Mouse (Mus musculus): Measurements from ENCODE around the gene Rcor3. TPM values are rescaled to one million over a fixed set of nuclear protein-coding genes. Genes with fewer than 3 reads are reported as not detected.

Rcor3 gene
- total RNA-seq, 2 experiments from 2014 or later, result 51.1 to 55.7 TPM

DNA sequence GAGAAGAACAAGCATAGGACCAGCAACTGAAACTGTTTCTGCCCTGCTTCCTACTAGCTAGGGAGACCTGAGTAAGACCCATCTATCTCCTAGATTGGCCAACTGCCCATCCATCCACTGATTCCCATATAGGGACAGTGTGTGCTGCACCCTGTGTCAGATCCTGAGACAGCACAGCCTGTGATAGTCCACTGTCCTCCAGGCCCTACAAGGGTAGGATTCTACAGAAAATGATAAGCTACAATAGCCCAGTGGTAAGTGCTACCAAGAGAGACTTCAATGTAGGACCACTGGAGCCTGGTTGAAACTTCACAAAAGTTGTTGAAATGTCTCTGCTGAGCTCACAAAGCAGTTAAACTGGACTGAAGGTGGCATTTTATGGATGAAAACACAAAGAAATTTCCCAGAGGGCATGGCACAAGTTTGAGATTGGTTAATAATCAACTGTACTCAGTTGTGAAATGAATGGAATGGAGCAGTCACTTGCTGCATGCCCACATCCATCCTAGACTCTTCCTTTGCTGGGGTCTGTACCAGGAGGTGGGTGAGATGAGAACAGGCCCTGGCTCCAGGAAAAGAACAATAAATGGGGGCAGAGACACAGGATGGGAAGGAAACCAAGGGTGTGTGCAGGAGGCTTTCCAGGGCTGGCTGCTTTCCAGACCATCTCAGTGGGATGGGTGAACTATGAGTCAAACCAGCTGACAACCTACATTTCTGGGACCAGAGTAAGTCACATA, 60.9 kb downstream of the Rcor3 start:
- peak in 1 of 2 experiments; percentile 47 for DNase-seq (ENCODE audit: low spot score in 2 of 2)
- no peak for TF ChIP-seq CTCF (conservative IDR thresholded peaks at IDR 0.05)
- Histone ChIP-seq H3K27ac (peak overlapping the region; percentile 18; the same call in 1 of the 2 replicates), H3K4me3 (no peak overlapping the region)

DNA sequence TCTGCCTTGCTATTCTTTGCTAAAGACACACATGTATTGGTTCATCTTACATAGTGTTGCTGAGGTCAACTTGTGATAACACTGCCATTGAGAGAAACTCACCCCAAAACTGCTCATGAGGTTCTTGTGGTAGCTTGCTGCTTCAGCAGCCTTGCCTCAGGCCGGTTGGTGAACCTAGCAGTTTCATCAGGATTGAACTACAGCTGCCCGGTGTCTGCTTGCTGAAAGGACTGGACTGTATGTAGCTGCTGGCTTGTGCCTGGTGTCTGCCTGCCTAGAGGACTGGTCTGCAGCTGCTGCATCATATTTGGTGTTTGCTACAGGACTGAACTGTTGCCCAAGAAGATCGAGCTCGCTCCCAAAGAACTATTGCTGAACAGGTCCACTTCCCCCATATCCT, 61.8 kb downstream of the Rcor3 start:
- no peak for TF ChIP-seq CTCF (conservative IDR thresholded peaks at IDR 0.05)
- H3K27ac ChIP-seq, result no peak overlapping the region
- DNase-seq (ENCODE audit: low spot score in 2 of 2), result no peak
- H3K4me3 ChIP-seq, result no peak overlapping the region

DNA sequence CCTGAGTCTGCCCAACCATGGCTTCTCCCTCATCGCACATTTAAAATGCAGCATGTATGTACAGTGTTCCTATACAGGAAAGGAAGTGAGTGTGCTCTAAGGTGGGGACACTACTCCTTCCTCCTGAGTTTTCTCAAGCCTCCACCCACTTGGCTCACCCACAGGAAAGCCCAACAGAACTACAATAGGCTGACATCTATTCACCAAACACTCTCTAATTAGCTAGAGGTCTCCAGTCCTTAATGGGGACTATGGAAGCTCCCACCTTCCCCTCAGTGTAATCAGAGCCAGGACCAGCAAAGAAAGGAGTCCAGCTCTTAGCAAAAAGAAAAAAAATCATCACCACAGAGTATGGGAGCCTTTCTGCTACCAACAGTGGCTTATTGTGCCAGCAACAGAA, 63.0 kb downstream of the Rcor3 start:
- DNase-seq (ENCODE audit: low spot score in 2 of 2), result no peak
- no peak for TF ChIP-seq CTCF (conservative IDR thresholded peaks at IDR 0.05)
- Histone ChIP-seq H3K4me3 (no peak overlapping the region), H3K27ac (no peak overlapping the region)

DNA sequence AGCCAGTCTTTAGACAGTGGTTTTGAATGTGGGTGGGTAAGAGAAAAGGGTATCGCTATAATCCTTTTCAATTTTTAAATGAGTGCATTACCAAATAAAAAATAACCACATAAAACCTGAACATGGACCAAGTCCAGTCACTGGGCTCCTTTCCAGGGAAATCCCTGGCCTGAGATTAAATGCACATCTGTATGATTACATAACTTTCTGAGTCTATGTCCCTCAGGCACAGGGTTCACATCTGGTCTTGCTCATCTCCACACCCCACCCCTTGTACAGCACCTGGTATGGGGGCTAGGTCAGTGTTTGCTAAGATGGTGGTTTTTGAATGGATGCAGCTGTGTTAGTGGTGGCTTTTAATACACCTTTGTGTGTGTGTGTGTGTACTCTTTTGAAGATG, 65.4 kb downstream of the Rcor3 start:
- Histone ChIP-seq H3K4me3 (no peak overlapping the region), H3K27ac (no peak overlapping the region)
- no peak for TF ChIP-seq CTCF (conservative IDR thresholded peaks at IDR 0.05)
- no peak for DNase-seq (ENCODE audit: low spot score in 2 of 2)

DNA sequence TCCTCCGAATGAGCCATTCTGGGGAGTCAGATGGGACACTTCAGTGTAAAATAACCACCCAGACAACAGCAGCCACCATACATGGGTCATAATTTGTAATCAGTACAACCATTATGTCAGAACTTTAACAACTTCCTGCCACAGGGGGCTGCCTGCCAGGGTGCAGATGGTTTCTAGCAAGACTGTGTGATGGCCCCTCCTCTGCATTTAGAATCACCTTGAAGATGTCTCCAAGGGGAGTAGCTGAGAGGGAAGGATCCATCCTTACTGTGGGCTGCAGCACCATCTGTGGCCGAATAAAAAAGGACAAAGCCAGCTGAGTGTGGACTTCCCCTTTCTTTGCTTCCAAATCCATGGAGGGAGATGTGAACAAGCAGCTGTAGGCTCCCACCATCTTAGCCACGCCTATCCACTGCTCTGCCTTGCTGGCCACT, 67.2 kb downstream of the Rcor3 start:
- Histone ChIP-seq H3K27ac (no peak overlapping the region), H3K4me3 (peak overlapping the region; percentile 10; the same call in 1 of the 2 replicates)
- DNase-seq (ENCODE audit: low spot score in 2 of 2), result no peak
- TF ChIP-seq CTCF (conservative IDR thresholded peaks at IDR 0.05), result peak; percentile 17; the same call in 1 of the 2 replicates

DNA sequence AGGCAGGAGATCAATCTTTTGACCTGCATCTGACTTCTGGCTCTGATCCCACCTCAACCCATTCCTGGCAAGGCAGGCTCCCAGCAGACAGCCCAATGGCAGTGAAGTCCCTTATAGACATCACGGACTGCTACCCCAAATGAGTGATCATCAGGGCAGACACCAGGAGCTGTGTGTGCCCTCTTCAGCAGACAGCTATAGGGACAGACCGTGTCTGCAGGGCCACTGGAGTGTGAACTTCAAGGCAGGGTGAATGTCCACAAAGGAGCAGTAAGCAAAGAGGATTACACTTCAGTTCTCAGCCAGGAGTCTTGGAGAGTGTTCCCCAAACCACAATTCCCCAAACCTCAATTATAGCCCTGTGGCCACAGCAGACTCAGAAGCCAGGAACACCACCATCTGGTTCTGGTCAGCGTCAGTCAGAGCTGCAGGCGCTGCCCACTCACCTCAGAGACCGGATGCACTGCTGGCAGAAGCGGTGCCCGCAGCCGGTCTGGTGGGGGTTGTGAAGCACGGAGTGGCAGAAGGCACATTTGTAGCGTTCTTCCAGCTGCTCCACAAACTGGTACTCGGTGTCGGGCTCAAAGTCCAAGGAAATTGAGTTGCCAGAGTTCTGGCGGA, 67.8 kb downstream of the Rcor3 start:
- H3K4me3 ChIP-seq, result peak overlapping the region; percentile 10; the same call in 1 of the 2 replicates
- no peak overlapping the region for H3K27ac ChIP-seq
- TF ChIP-seq CTCF (conservative IDR thresholded peaks at IDR 0.05), result no peak
- peak; percentile 20 to 23 for DNase-seq (ENCODE audit: low spot score in 2 of 2)

DNA sequence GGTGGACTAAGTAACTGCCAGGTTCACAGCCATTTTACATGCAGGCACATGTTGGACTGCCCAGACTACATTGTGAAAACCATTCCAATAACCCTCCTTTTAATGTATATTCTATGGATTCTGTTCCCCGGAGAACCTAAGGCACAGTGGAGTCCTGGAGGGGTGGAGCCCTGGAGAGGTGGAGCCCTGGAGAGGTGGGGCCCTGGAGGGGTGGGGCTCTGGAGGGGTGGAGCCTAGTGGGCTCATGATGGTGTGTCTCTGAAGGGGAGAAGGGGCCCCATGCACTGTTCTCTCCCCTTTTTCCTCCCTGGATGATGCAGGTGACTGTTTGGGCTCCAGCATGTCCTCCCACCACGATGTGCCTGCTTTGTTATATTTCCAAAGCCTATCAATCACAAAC, 69.7 kb downstream of the Rcor3 start:
- no peak overlapping the region for H3K27ac ChIP-seq
- DNase-seq (ENCODE audit: low spot score in 2 of 2), result no peak
- no peak overlapping the region for H3K4me3 ChIP-seq
- no peak for TF ChIP-seq CTCF (conservative IDR thresholded peaks at IDR 0.05)

DNA sequence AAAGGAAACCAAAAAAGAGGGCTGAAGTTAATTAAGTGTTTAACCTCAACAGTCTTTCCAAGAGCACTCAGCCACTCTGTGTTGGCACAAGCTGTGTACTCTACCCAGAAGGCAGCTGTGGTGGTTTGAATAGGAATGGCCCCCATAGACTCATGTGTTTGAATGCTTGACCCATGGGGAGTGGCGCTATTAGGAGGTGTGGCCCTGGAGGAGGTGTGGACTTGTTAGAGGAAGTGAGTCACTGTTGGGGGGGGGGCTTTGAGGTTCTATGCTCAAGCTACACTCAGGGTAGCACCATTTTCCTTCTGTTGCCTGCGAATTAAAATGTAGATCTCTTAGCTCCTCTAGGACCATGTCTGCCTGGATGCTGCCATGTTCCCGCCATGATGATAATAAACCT, 70.9 kb downstream of the Rcor3 start:
- H3K4me3 ChIP-seq, result no peak overlapping the region
- TF ChIP-seq CTCF (conservative IDR thresholded peaks at IDR 0.05), result no peak
- no peak for DNase-seq (ENCODE audit: low spot score in 2 of 2)
- H3K27ac ChIP-seq, result no peak overlapping the region

DNA sequence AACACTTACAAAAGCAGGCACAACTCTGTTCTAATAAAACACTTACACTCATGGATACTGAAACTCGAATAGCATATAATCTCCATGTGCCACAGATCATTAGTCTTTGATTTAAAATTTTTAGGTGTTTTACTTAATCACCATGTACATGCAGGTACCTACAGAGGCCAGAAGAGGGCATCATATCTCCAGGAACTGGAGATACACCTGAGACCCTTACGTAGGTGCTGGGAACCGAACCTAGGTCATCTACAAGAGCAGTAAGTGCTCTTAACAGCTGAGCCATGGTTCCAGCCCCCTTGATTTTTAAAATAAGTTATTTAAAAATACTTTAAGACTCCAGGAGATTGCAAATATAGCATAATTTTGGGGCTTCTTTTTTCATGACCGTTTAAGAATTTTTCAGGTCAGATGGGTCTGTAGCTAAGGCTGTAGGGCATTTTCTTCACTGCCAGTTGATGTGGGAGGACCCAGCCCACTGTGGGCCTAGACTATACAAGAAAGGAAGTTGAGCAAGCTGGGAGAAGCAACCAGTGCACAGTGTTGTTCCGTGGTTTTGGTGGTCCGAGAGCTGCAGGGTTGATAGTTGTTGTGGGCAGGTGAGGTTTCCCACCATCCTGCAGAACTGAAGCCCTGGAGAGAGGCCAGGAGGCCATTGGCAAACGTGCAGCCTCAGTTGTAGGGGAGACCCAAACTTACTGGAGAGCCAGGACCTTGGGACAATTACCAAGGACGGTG, 74.5 kb downstream of the Rcor3 start:
- no peak overlapping the region for H3K27ac ChIP-seq
- TF ChIP-seq CTCF (conservative IDR thresholded peaks at IDR 0.05), result peak; percentile 56
- H3K4me3 ChIP-seq, result no peak overlapping the region
- DNase-seq (ENCODE audit: low spot score in 2 of 2), result no peak

DNA sequence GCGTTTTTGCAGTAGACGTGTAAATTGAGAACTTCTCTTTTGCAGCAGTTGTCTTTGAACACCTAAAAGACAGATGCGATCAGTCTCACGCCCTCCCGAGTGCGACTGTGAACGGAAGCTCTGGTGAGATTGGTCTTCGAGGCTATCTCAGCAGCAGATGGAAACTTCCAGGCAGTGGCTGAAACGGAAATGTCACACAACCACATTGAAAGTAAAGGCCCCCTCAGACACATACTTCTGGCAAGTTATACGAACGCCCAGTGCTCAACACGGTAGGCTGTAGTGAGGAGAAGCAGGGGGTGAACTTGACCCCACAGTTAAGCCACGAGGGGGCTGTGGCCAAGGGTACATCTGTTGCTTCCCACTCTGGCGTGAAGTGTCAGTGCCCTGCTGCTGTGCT, 75.2 kb downstream of the Rcor3 start:
- no peak for TF ChIP-seq CTCF (conservative IDR thresholded peaks at IDR 0.05)
- Histone ChIP-seq H3K4me3 (no peak overlapping the region), H3K27ac (no peak overlapping the region)
- DNase-seq (ENCODE audit: low spot score in 2 of 2), result no peak

DNA sequence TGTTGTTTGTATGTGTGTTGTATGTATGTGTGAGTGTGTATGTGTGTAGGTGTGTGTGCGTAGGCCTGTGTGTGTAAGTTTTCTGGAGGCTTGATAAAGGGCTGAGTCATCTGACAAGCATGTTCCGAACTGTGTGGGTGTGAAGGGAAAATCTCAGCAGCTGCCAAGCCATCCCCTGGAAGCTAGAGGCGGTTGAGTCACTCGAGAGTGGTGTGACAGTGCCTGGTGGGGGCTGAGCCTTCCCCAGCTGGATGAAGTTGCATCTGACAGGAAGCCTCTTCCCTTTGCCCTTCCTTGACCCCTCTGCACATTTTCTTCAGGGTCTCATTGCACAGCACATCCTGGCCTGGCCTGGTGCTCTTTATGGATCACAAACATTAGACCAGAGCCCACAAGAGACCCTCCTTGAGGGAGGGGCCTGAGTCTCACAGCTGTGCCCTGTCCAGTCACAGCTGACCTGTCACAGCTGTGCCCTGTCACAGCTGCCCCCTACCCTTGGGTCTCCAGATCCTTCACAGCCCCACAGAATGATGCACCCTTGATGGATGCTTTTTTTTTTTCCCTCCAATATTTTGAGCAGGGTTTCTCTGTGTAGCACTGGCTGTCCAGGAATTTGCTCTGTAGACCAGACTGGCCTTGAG, 76.1 kb downstream of the Rcor3 start:
- Histone ChIP-seq H3K27ac (peak overlapping the region; percentile 54), H3K4me3 (no peak overlapping the region)
- DNase-seq (ENCODE audit: low spot score in 2 of 2), result peak; percentile 62 to 82
- TF ChIP-seq CTCF (conservative IDR thresholded peaks at IDR 0.05), result no peak

DNA sequence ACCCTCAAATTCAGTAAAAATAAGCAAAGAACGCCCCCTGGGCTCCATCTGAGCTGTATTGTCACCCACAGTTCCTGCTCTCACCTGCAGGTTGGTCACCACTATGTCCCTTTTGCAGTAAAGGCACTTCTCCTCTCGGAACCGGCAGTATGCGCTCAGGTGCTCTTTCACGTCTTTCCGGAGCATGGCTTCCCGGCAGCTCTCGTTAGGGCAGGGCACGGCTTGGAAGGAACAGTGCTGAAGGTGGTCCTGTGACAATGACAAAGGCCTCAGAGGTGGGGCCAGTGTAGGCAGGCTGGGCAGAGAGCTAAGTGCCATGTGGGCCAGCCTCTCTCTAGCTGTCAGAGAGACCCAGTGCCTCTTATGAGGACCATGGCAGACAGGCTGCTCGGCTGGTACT, 79.0 kb downstream of the Rcor3 start:
- H3K27ac ChIP-seq, result no peak overlapping the region
- TF ChIP-seq CTCF (conservative IDR thresholded peaks at IDR 0.05), result no peak
- DNase-seq (ENCODE audit: low spot score in 2 of 2), result no peak
- H3K4me3 ChIP-seq, result no peak overlapping the region

DNA sequence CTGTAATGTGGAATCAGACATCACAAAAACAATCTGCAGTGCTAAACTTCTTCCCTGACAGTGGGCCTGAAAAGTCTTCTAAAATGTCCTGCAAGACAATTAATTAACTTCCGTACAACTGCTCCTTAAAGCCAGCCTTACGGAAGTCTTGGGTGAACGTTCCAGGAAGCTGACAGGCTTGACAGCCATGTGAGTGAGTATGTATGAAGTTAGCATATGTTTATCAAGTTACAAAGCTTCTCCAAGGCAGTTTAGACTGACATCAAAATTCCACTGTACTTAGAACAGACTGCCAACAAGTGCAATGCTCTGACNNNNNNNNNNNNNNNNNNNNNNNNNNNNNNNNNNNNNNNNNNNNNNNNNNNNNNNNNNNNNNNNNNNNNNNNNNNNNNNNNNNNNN, 84.1 kb downstream of the Rcor3 start:
- no peak for TF ChIP-seq CTCF (conservative IDR thresholded peaks at IDR 0.05)
- no peak for DNase-seq (ENCODE audit: low spot score in 2 of 2)
- Histone ChIP-seq H3K4me3 (no peak overlapping the region), H3K27ac (no peak overlapping the region)

All from layer of hippocampus, adult 2 months (tissue).